Mouse (Mus musculus): ENCODE measurements around the gene Gm11627.

The Gm11627 gene

DNA sequence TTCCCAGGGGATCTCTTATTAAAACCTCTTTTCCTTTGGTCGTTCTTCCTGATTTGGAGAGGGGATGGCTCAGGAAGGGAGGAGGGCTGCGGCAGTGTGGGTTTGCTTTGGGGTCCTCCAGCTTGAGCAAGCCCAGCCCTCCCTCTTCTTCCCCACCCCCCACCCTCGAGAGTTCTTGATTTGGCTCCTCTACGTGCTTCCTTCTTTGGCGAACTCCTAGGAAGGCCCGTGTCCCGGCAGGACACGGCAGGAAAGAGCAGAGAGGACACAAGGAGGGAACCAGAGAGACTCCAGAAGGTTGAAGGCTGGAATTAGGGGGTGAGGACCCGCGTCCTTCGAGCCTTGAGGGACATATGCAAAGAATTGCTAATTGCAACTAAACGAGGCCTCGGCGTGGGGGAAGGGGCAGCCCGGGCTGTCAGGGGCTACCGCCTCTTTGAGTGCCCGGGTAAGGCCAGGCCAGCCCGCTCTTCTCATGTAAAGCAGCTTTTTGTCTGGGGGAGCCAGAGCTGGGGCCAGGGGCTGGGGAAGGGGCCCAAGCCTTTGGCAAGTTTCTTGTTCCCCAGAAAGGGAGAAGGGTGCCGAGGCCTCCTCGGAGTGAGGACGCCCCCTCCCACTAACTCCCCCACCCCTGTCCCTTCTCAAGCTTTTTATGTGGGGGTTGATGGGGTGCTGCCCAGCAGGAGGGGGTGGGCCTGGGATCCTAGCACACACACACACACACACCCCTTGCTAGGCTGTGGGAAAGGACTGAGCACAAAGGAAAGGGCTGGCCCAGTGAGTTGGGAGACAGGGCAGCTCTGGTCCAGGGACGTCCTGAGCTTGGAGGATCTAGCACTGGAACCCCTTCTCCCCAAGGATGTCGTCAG is at the start of gene Gm11627:
Gm11627 (minus strand) TSS at position 297 of the 869 bp plus-strand sequence.
- no peak for TF ChIP-seq GATA4 (IDR thresholded peaks at IDR 0.05; ENCODE audit: insufficient replicate concordance, low read length)

DNA sequence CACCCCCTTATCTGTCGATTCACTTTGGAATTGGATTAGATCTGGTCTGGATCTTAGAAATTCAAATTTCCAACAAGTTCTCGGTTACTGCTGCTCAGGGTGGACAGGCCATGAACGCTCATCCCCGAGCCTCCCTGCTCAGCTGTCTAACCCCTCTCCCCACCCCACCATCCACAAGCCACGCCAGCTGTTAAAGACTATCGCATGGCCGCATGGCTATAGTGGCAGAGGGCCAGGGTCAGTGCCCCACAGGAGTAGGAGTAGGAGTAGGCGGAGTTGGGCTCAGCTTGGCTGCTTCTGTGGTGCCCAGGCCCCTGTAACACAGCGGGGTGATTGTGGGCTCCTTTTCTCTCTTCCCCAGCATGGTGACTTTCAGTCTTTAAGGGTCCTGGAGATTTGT is 49.3 kb upstream of the Gm11627 start:
- TF ChIP-seq GATA4 (IDR thresholded peaks at IDR 0.05; ENCODE audit: insufficient replicate concordance, low read length), result no peak

DNA sequence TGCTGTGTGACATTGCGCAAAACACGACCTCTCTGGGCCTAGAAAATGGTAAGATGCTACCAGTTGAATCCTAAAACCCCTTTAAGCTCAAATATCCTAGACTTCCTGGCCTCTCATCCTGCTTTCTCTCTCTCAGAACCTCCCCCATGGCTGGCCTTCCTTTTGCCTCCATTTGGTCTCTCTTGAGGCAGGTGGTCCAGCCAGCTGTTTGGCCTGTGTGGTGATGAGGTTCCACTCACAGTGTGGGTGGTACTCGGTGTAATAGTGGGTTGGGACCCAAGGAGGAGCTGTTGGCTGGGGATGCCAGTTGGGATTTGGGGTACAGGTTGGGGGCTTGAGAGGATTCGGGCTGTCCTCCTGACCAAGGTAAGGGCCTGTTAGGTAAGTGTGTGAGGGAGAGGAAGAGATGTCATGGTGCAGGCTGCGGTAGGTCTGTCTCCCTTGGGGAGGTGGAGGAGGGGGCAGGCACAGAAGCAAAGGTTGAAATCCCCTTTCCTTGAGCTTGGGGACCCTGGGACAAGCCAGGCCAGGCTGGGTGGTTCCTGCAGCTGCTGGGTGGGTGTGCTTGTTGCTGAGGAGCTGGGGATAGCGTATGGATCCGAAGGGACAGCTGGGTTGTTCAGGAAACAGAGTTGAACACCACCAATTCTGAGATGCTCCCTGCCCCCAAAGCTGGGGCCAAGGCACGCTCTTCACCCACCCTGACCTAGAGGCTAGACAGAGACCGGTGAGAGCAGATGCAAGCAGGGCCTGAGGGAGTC is 48.1 kb upstream of the Gm11627 start:
- TF ChIP-seq GATA4 (IDR thresholded peaks at IDR 0.05; ENCODE audit: insufficient replicate concordance, low read length), result no peak

DNA sequence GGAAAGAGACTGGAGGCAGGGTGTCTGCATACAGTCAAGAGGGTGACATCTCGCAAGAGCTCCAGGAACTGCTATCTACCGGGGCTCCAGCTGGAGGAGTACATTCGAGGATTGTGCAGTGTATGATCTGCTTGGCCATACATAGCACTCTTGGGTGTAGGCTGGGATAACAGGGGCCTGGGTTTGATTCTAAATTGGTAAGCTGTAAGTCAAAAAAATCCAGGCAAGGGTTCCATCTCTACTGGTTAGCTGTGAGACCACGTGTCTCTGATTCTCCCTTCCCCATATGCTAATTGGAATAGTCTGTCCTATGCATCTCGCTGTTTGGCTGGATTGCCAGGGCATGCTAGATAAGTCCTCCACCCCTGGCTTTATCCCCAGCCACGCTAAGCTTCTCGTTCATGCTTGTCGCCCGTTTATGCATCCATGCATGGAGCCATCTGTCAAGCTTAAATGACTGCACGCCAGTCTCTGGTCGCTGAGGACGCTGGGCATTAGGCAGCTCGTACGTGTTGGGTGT is 45.7 kb upstream of the Gm11627 start:
- no peak for TF ChIP-seq GATA4 (IDR thresholded peaks at IDR 0.05; ENCODE audit: insufficient replicate concordance, low read length)

DNA sequence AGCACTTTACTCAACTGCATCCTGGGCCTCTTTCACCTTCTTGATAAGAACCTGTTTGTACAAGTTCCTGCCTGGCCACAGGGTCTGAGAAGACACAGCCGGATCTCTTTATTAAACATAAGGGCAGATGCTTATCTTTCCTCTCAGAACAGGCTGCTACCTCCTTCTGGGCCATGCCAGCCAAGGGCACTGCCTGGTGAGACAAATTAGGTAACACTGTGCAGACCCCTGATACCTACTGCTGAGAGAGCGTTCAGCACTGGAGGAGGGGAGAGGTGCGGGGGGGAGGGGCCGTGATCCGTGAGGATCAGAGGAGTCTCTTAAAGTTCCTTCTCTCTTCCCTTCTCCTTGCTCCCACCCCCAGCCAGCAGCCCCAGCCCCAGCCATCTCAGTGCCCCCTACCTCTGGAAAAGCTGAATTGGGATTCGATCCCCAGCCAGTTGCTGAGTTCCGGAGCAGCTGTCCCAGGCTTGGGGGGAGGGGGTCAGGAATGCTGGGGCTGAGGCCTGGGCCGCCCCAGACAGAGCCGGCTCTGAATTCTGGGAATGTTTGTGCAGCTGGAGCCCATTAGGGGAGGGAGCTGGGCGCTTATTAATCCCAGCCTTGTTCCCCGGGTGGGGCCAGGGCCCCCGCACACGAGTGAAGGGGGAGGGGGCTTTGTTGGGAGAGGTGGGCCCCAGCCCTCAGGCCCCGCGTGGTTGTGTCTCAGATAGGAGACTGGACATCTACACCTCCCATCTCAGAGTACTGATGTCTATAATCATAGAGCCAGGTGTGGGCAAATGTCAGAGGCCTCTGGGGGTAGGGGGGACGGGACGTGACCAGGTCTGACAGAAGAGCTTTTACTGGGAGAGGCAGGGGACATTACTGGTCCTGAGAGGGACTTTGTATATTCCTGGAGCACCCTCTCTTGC is 44.9 kb upstream of the Gm11627 start:
- TF ChIP-seq GATA4 (IDR thresholded peaks at IDR 0.05; ENCODE audit: insufficient replicate concordance, low read length), result no peak

DNA sequence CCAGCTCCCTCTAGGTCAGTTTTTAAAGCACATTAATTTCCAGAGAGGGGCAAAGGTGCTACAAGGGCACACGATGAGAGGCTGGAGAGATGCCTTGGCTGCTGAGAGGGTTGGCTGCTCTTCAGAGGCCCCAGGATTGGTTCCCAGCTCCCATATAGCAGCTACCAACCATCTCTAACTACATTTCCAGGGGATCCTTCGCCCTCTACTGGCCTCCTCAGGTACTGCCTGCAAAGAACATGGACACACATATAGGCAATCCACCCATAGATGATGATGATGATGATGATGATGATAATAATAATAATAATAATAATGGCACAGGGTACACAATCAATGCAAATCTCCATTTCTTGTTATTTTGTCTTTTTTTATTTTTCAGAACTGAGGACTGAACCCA is 40.2 kb upstream of the Gm11627 start:
- no peak for TF ChIP-seq GATA4 (IDR thresholded peaks at IDR 0.05; ENCODE audit: insufficient replicate concordance, low read length)

DNA sequence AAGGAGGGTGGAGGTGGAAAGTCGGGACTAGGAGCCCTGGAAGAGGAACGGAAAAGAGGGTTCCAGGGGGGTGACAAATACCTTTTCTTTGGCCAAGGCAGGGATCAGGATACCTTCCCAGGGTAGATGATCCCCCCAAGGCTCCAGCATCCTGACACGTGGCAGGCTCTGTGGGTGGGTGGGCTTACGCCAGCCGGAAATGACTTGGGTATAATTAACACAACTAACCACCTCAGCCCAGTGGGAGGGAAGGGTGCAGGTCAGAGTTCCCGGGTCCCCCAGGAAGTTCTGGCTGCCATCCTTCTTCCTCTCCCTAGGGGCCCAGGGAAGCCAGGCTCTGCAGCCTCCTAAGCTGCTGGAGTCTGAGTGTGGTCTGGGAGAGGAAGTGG is 32.0 kb upstream of the Gm11627 start:
- no peak for TF ChIP-seq GATA4 (IDR thresholded peaks at IDR 0.05; ENCODE audit: insufficient replicate concordance, low read length)

DNA sequence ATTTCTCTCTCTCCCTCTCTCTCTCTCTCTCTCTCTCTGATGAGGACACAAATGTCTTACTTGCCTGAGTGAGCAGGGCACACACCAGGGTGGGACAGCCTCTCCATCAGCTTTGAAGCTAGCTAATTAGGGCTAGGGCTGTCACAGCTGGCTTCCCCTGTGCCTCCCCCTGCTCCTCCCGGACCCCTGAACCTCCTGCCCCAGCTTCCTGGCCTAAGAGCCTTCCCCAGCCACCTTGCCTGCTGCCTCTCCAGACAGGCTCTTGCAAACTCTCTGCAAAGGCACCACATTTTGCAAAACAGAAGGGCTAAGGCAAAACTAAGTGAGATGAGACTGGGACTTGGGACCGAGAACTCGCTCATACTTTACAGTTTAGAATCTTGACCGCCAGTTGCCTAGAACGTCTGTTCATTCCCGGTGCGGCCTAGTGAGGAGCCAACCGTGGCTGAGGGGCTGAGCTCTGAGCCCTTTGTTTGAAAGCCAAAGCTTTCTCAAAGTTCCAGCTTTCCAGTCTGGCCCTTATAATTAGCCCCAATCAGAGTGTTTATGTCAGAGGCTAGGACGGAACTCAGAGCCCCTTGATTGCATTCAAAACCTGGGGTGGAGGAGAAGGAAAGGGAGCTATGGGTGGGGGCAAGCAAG is 31.5 kb upstream of the Gm11627 start:
- no peak for TF ChIP-seq GATA4 (IDR thresholded peaks at IDR 0.05; ENCODE audit: insufficient replicate concordance, low read length)

DNA sequence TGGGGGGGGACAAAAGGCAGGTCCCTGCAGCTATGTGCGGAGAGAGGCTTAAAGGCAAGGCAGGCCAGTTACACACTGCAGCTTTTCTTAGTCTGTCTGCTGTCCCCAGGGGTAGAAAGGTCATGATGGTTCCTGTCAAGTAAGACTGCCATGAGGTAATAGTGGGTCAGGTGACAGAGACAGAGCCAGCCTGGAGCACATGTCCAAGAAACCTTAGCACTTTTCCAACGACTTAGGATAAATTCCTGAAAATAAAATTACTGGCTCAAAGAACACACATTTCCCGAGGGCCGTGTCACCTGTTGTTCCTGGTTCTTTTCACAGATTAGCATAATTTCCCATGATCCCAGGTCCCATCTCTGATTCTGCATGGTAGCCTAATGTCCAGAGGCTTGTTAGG is 31.0 kb upstream of the Gm11627 start:
- TF ChIP-seq GATA4 (IDR thresholded peaks at IDR 0.05; ENCODE audit: insufficient replicate concordance, low read length), result no peak

DNA sequence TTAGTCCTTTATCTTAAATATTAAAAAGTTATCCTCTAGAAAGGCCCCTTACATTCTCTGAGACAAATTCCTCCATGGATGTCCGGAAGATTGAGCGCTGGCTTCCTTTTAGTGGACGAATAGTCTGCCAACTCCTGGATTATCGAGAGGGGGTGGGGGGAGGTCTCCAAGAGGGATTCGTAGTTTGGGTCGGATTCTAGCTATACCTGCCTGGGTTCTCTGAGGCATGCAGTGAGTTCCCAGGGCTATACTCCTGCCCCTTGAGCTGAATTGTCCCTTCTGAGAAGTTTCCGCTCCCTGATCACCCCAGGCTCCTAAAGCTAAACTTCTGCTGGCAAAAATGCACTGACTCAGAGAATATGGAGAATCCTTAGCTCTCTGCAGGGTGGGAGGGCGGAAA is 30.2 kb upstream of the Gm11627 start:
- no peak for TF ChIP-seq GATA4 (IDR thresholded peaks at IDR 0.05; ENCODE audit: insufficient replicate concordance, low read length)

DNA sequence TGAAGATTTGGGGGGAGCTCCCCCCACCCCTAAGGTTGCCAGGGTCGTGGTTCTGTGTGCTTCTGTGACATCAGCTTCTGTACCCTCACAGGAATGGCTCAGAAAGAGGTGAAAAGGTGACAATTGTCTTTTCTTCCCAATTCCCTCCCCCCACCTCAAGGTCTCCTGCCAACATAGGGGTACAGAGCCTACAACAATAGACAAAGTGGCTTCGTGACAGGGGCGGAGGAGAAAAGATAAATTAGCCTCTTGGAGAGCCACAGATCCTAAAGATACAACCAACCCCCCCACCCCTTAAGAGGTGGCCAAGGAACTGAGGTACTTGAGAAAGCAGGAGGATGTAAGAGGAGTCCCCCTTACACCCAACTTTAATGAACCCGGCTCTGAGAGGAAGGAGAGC is 29.4 kb upstream of the Gm11627 start:
- TF ChIP-seq GATA4 (IDR thresholded peaks at IDR 0.05; ENCODE audit: insufficient replicate concordance, low read length), result no peak

DNA sequence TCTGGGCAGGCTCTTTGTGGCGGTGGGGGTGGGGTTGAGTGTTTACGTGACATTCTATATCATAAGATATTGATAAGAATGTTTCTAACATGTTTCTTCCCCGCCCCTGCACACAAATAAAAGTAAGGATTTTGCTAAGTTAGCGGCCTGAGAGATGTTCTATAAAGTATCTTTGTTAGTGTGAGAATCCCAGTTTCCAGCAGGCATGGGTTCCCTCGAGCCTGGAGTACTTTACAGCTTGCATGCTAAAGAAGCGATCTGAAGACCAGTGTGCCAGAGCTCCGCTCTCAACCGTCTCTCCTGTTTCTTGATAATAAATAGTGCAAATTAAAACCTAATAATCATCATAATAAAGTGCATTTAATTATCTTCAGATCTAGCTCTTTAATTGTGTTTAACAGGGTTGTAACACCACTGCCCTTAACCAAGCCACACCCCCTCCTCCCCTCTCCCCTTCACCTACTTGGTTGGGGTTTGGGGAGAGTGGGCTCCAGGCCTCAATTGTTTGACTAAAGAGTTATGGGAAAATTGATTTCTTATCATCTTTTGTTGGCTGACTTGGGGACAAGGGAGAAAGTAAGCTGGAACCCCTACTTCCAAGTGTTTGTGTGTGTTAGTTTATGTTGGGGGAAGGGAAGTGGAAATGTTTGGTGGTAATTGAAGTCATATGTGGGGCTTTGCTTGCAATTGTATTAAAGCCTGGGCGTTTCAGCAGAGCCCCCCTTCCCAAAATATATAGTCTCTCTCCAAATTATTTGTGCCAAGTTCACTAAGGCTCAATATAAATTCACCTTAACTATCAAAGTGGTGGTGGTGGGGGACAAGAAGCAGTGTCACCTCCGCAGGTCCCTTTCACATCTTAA is 28.7 kb upstream of the Gm11627 start:
- TF ChIP-seq GATA4 (IDR thresholded peaks at IDR 0.05; ENCODE audit: insufficient replicate concordance, low read length), result no peak

DNA sequence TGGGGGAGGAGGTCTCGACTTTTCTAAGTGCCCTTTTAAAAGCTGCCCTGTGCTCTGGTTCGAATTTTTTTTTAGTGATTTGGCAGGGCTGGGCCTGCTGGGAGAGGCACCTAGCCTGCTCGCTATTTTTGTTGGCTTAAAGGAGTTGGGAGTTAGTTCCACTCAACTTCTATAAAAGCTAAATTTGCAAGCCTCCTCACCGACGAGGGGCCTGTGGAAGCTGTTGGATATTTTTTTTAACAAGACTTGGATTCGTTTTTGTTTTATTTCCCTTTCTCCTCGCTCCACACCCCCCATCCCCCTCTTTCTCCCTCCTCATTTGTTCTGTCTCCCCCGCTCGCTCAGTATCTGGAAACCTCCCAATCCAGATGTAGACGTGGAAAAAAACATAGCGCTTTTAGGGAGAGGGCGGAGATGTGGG is 27.5 kb upstream of the Gm11627 start:
- no peak for TF ChIP-seq GATA4 (IDR thresholded peaks at IDR 0.05; ENCODE audit: insufficient replicate concordance, low read length)
